Mouse (Mus musculus): ENCODE measurements around the gene Srsf6.

GRCm38 (mm10) chr2:162887121-162887520 lies 44.2 kb upstream of the Srsf6 start:
- TF ChIP-seq CTCF (IDR thresholded peaks at IDR 0.05; ENCODE audit: borderline replicate concordance, insufficient read depth, low read depth, low read length) (no peak), POLR2A (IDR thresholded peaks at IDR 0.05; ENCODE audit: borderline replicate concordance, insufficient read depth, low read length) (no peak)

Measured in cerebellum, adult 2 months (tissue).